Mouse (Mus musculus) MEL (cell line): ENCODE results near the gene Ttl. TPM values are rescaled to one million over a fixed set of nuclear protein-coding genes. Genes with fewer than 3 reads are reported as not detected.

Experiments used
- DNase-seq: peaks from one replicate; pipeline ENCODE4 v3.0.0; 2011; ENCODE audit warnings: low read depth, low spot score
- H3K27ac ChIP-seq: 2 replicates; pipeline ENCODE4 v1.5.1; 2012; ENCODE audit warnings: low read depth, mild to moderate bottlenecking, control low read depth, low read length, moderate library complexity; ENCODE audit not compliant: control insufficient read depth
- H3K27me3 ChIP-seq, 2 experiments: fragments of 150-350 bp in 1 of 2; sonication (generic) in 1 of 2; 2 replicates each; pipeline ENCODE4 v1.6.1; 2012; ENCODE audit warnings: low read length in 2 of 2, mild to moderate bottlenecking in 2 of 2, improper control_type of control experiment in 1 of 2, moderate library complexity in 1 of 2; ENCODE audit not compliant: insufficient read depth in 2 of 2, control insufficient read depth in 1 of 2
- H3K36me3 ChIP-seq, 2 experiments: 2 replicates each; pipeline ENCODE4 v1.6.1; 2012 to 2014; ENCODE audit warnings: low read length in 2 of 2, improper control_type of control experiment in 1 of 2, inconsistent platforms in 1 of 2, mild to moderate bottlenecking in 1 of 2; ENCODE audit not compliant: insufficient read depth in 2 of 2, control insufficient read depth in 1 of 2
- H3K4me1 ChIP-seq, 2 experiments: fragments of 150-350 bp in 1 of 2; sonication (generic) in 1 of 2; 2 replicates each; pipeline ENCODE4 v1.6.1; 2012; ENCODE audit warnings: low read length in 2 of 2, improper control_type of control experiment in 1 of 2, mild to moderate bottlenecking in 1 of 2; ENCODE audit not compliant: insufficient read depth in 2 of 2, control insufficient read depth in 1 of 2
- H3K4me3 ChIP-seq, 2 experiments: fragments of 150-350 bp in 1 of 2; sonication (generic) in 1 of 2; 2 replicates each; pipeline ENCODE4 v1.5.1; 2012; ENCODE audit warnings: low read depth in 2 of 2, low read length in 2 of 2, mild to moderate bottlenecking in 2 of 2, moderate library complexity in 2 of 2, control low read depth in 1 of 2, improper control_type of control experiment in 1 of 2; ENCODE audit not compliant: control insufficient read depth in 1 of 2, insufficient read depth in 1 of 2
- H3K79me2 ChIP-seq: 2 replicates; pipeline ENCODE4 v1.6.1; 2012; ENCODE audit warnings: mild to moderate bottlenecking, low read length, moderate library complexity; ENCODE audit not compliant: control insufficient read depth, poor library complexity, insufficient read depth
- H3K9ac ChIP-seq: 2 replicates; pipeline ENCODE4 v1.6.1; 2012; ENCODE audit warnings: low read depth, mild to moderate bottlenecking, control low read depth, low read length, moderate library complexity; ENCODE audit not compliant: control insufficient read depth, poor library complexity, severe bottlenecking
- H3K9me3 ChIP-seq: fragments of 150-350 bp; sonication (generic); replicated peaks from 2 replicates; pipeline ENCODE4 v1.6.1; 2012; ENCODE audit warnings: mild to moderate bottlenecking, low read length, improper control_type of control experiment, moderate library complexity; ENCODE audit not compliant: insufficient read depth
- BHLHE40 ChIP-seq: IDR thresholded peaks from 2 replicates; pipeline ENCODE4 v1.6.1; 2012; ENCODE audit warnings: low read depth, mild to moderate bottlenecking, inconsistent platforms, low read length, improper control_type of control experiment, borderline replicate concordance
- CTCF ChIP-seq, 3 experiments: IDR thresholded peaks in 2 of 3; conservative IDR thresholded peaks in 1 of 3; 2 replicates each; pipeline ENCODE4 v1.5.1; 2011 to 2012; ENCODE audit warnings: low read length in 3 of 3, low read depth in 2 of 3, mild to moderate bottlenecking in 2 of 3, improper control_type of control experiment in 1 of 3, inconsistent platforms in 1 of 3, mixed read lengths in 1 of 3, moderate library complexity in 1 of 3; ENCODE audit not compliant: control insufficient read depth in 1 of 3, insufficient read depth in 1 of 3, poor library complexity in 1 of 3, severe bottlenecking in 1 of 3
- ELF1 ChIP-seq: IDR thresholded peaks from 2 replicates; pipeline ENCODE4 v1.6.1; 2014; ENCODE audit warnings: low read depth, mild to moderate bottlenecking, inconsistent platforms, low read length, improper control_type of control experiment, moderate library complexity
- HCFC1 ChIP-seq: IDR thresholded peaks from 2 replicates; pipeline ENCODE4 v1.6.1; 2012; ENCODE audit warnings: low read depth, mild to moderate bottlenecking, inconsistent platforms, low read length, improper control_type of control experiment, moderate library complexity
- MAFK ChIP-seq: IDR thresholded peaks from 2 replicates; pipeline ENCODE4 v1.6.1; 2011; ENCODE audit warnings: low read depth, mild to moderate bottlenecking, low read length, improper control_type of control experiment, borderline replicate concordance
- MAX ChIP-seq: IDR thresholded peaks from 2 replicates; pipeline ENCODE4 v1.6.1; 2011; ENCODE audit warnings: low read length, improper control_type of control experiment
- MAZ ChIP-seq: IDR thresholded peaks from 2 replicates; pipeline ENCODE4 v1.6.1; 2012; ENCODE audit warnings: low read depth, mild to moderate bottlenecking, inconsistent platforms, low read length, improper control_type of control experiment
- MEF2A ChIP-seq: IDR thresholded peaks from 2 replicates; pipeline ENCODE4 v1.6.1; 2014; ENCODE audit warnings: low read depth, mild to moderate bottlenecking, inconsistent platforms, low read length, improper control_type of control experiment; ENCODE audit not compliant: poor library complexity, insufficient replicate concordance, severe bottlenecking; ENCODE audit errors: extremely low read depth
- MYC ChIP-seq: IDR thresholded peaks from 2 replicates; pipeline ENCODE4 v1.6.1; 2011; ENCODE audit warnings: low read depth, mild to moderate bottlenecking, low read length, improper control_type of control experiment, moderate library complexity
- NELFE ChIP-seq: IDR thresholded peaks from 2 replicates; pipeline ENCODE4 v1.6.1; 2011; ENCODE audit warnings: low read depth, low read length, improper control_type of control experiment
- RCOR1 ChIP-seq: IDR thresholded peaks from 2 replicates; pipeline ENCODE4 v1.6.1; 2012; ENCODE audit warnings: low read depth, mild to moderate bottlenecking, inconsistent platforms, low read length, improper control_type of control experiment
- SIN3A ChIP-seq: IDR thresholded peaks from 2 replicates; pipeline ENCODE4 v1.6.1; 2012; ENCODE audit warnings: low read length, improper control_type of control experiment, inconsistent platforms
- TAL1 ChIP-seq: IDR thresholded peaks from 2 replicates; pipeline ENCODE4 v1.6.1; 2012; ENCODE audit warnings: mild to moderate bottlenecking, inconsistent platforms, low read length, moderate library complexity, mixed read lengths
- USF2 ChIP-seq, 2 experiments: IDR thresholded peaks; 2 replicates each; pipeline ENCODE4 v1.6.1; 2011 to 2012; ENCODE audit warnings: improper control_type of control experiment in 2 of 2, low read length in 2 of 2, borderline replicate concordance in 1 of 2, inconsistent platforms in 1 of 2, low read depth in 1 of 2, mild to moderate bottlenecking in 1 of 2; ENCODE audit not compliant: insufficient read depth in 1 of 2
- ZMIZ1 ChIP-seq: IDR thresholded peaks from 2 replicates; pipeline ENCODE4 v1.6.1; 2012; ENCODE audit warnings: low read depth, mild to moderate bottlenecking, inconsistent platforms, low read length, improper control_type of control experiment, moderate library complexity
- ZNF384 ChIP-seq: IDR thresholded peaks from 2 replicates; pipeline ENCODE4 v1.6.1; 2012; ENCODE audit warnings: low read depth, mild to moderate bottlenecking, inconsistent platforms, low read length, improper control_type of control experiment
- polyA plus RNA-seq, 2 experiments: library from polyadenylated mRNA; stranded (reverse) in 1 of 2; unstranded in 1 of 2; fragments of >175 nt in 1 of 2; fragments of >200 nt in 1 of 2; gene quantifications; 2 replicates each; pipeline versions ENCODE4 v1.2.1 to v1.2.4; 2012; ENCODE audit warnings: low replicate concordance in 2 of 2, low read depth in 1 of 2; ENCODE audit not compliant: insufficient read length in 2 of 2, insufficient read depth in 1 of 2, missing spikeins in 1 of 2
- total RNA-seq: library from RNA; depleted of rRNA; stranded (reverse); fragments of 300-350 nt; gene quantifications from 2 replicates; pipeline ENCODE4 v1.2.3, GENCODE M21; 2012

Gene Ttl
- total and polyA plus RNA-seq, 3 experiments: 5.7 to 9.3 TPM; not detected in 1

GRCm38 (mm10) chr2:129083514-129083913 lies 17.8 kb downstream of the Ttl start:
- Histone ChIP-seq H3K27ac (no peak overlapping the region), H3K4me1 (no peaks in the 10 kb centered on the region), H3K9me3 (no peaks in the 10 kb centered on the region), H3K36me3 (no peaks in the 10 kb centered on the region; a peak in 1 of 4 replicates), H3K27me3 (no peaks in the 10 kb centered on the region), H3K9ac (no peak overlapping the region), H3K79me2 (no peaks in the 10 kb centered on the region), H3K4me3 (no peak overlapping the region)
- peak; percentile 45 for DNase-seq
- TF ChIP-seq ZNF384 (peak; percentile 77), BHLHE40 (no peak), USF2 (IDR thresholded peaks at IDR 0.05; ENCODE audit: borderline replicate concordance in 1 of 2, insufficient read depth in 1 of 2, low read depth in 1 of 2, low read length in 2 of 2) (no peak), ZMIZ1 (no peak), NELFE (no peak), ELF1 (no peak)

GRCm38 (mm10) chr2:129084959-129085358 lies 19.2 kb downstream of the Ttl start:
- Histone ChIP-seq H3K9me3 (no peaks in the 10 kb centered on the region), H3K79me2 (no peaks in the 10 kb centered on the region), H3K27ac (no peak overlapping the region), H3K27me3 (no peaks in the 10 kb centered on the region), H3K9ac (no peak overlapping the region), H3K4me1 (no peaks in the 10 kb centered on the region), H3K4me3 (no peak overlapping the region), H3K36me3 (no peaks in the 10 kb centered on the region; a peak in 1 of 4 replicates)
- TF ChIP-seq CTCF (IDR thresholded peaks at IDR 0.05 in 2 of 3, conservative IDR thresholded peaks at IDR 0.05 in 1 of 3; ENCODE audit: control insufficient read depth in 1 of 3, insufficient read depth in 1 of 3, low read depth in 2 of 3, low read length in 3 of 3, poor library complexity in 1 of 3, severe bottlenecking in 1 of 3) (peak; percentile 47 to 58 (median 55)), RCOR1 (no peak)
- DNase-seq: peak; percentile 28

DNA sequence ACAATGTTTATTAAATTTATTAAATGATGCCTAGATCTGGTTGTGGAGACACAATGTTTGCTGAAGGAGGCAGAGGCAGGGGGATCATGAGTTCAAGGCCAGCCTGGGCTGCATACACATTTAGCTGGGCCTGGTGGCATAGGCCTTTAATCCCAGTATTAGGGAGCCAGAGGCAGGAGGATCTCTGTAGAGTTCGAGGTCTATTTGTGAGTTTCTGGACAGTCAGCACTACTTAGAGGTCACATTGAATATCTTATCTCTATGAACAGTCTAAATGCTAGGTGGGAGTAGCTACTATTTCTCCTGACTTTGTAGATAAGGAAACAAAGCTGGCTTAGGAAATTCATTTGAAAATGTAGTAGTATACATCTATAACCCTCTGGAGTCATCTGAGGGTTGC lies 21.8 kb downstream of the Ttl start:
- H3K79me2 ChIP-seq: no peaks in the 10 kb centered on the region
- H3K36me3 ChIP-seq: no peaks in the 10 kb centered on the region; a peak in 1 of 4 replicates
- no peak overlapping the region for H3K4me3 ChIP-seq
- H3K4me1 ChIP-seq: no peaks in the 10 kb centered on the region
- no peak overlapping the region for H3K27ac ChIP-seq
- H3K27me3 ChIP-seq: no peaks in the 10 kb centered on the region
- TF ChIP-seq TAL1 (no peak), MAFK (no peak), MEF2A (no peak), MYC (no peak), MAZ (no peak), USF2 (IDR thresholded peaks at IDR 0.05; ENCODE audit: borderline replicate concordance in 1 of 2, insufficient read depth in 1 of 2, low read depth in 1 of 2, low read length in 2 of 2) (no peak), RCOR1 (no peak), SIN3A (no peak), HCFC1 (no peak), NELFE (no peak), MAX (no peak)
- no peaks in the 10 kb centered on the region for H3K9me3 ChIP-seq
- DNase-seq: no peak
- no peak overlapping the region for H3K9ac ChIP-seq
